Mouse (Mus musculus) embryonic fibroblast, embryonic 13.5 days (primary cell): ENCODE measurements around the gene Fam129a.

Source experiments
- CTCF ChIP-seq: IDR thresholded peaks from 2 replicates; pipeline ENCODE4 v1.5.1; 2011; ENCODE audit warnings: mild to moderate bottlenecking, control low read depth, low read length, moderate library complexity, borderline replicate concordance; ENCODE audit not compliant: insufficient read depth
- POLR2A ChIP-seq: IDR thresholded peaks from 2 replicates; pipeline ENCODE4 v1.6.1; 2011; ENCODE audit warnings: low read depth, mild to moderate bottlenecking, control low read depth, low read length, moderate library complexity

DNA sequence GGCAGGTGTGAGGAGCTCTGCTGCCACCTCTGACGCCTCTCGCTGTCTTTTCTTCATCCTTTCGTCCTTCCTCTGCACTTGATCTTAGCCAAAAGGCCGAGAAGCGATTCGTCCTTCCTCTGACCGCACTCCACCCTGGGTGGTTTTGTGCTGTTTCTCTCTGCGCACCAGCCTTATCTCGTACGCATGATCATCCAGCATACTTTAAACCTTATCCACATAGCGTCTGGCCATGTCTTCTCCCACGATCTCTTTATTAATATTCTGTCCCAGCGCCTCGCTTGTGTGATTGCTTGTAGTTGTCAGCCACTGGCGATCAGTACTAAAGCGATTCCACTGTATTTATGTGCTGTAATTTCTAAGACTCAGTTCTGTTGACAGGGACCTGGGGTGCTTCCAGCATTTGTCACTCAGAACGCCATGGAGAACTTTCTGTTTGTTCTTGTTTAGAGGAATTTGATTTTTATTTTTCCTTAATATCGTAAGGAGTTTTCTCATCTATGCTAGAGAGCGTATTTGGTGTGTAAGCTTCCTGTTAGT lies 87.4 kb downstream of the Fam129a start:
- TF ChIP-seq CTCF (no peak), POLR2A (no peak)
